Mouse (Mus musculus) heart, postnatal 25 days (tissue): Measurements from ENCODE around the gene Il7r. TPM values are rescaled to one million over a fixed set of nuclear protein-coding genes. Genes with fewer than 3 reads are reported as not detected.
"Not testable (repeated sequence)": the region's sequence is repeated elsewhere in the genome, so short reads cannot be mapped to it uniquely, and the experiment has no call there.

Source experiments
- DNase-seq: peaks from one replicate; pipeline ENCODE4 v3.0.0; 2022; ENCODE audit warnings: low spot score
- intact Hi-C: fragments of 180-260 bp; cut with DNase I; formaldehyde crosslinking; loops from one replicate; pipeline ENCODE4 v1.15.1; 2025
- total RNA-seq, 2 experiments: library from RNA; stranded (reverse); gene quantifications; 2 replicates each; pipeline ENCODE4 v1.2.3; 2021

Il7r gene
- total RNA-seq = under 1 TPM; 0.39 to 0.94 TPM

GRCm38 (mm10) chr15:9530076-9530475 lies at the start of gene Il7r:
Il7r (minus strand) TSS chr15:9530176.
- intact Hi-C loops = no loop called here
- no peak for DNase-seq

GRCm38 (mm10) chr15:9577303-9577702 lies 47.3 kb upstream of the Il7r start:
- no peak for DNase-seq
- intact Hi-C loops = no loop called here

GRCm38 (mm10) chr15:9574796-9575195 lies 44.8 kb upstream of the Il7r start:
- no peak for DNase-seq
- intact Hi-C loops = no loop called here

GRCm38 (mm10) chr15:9573361-9573760 lies 43.4 kb upstream of the Il7r start:
- intact Hi-C loops = no loop called here

GRCm38 (mm10) chr15:9572664-9573063 lies 42.7 kb upstream of the Il7r start:
- intact Hi-C loops = no loop called here
- DNase-seq = no peak

More at GRCm38 (mm10) chr15:9573361-9573760, 43.4 kb upstream of the Il7r start:
- DNase-seq = no peak

- intact Hi-C loops = no loop called here
These were observed 41.9 kb upstream of the Il7r start for GRCm38 (mm10) chr15:9571896-9572295.

GRCm38 (mm10) chr15:9567316-9567715 lies 37.3 kb upstream of the Il7r start:
- intact Hi-C loops = no loop called here
- DNase-seq = no peak

More at GRCm38 (mm10) chr15:9571896-9572295, 41.9 kb upstream of the Il7r start:
- DNase-seq = no peak

GRCm38 (mm10) chr15:9565396-9565795 lies 35.4 kb upstream of the Il7r start:
- intact Hi-C loops = no loop called here
- no peak for DNase-seq

GRCm38 (mm10) chr15:9564156-9564555 lies 34.2 kb upstream of the Il7r start:
- no peak for DNase-seq
- intact Hi-C loops = no loop called here

- intact Hi-C loops, DNase-seq: not testable (repeated sequence)
These were observed 27.3 kb upstream of the Il7r start for GRCm38 (mm10) chr15:9557264-9557663.

GRCm38 (mm10) chr15:9548951-9549350 lies 19.0 kb upstream of the Il7r start:
- intact Hi-C loops = no loop called here

GRCm38 (mm10) chr15:9535200-9535599 lies 5.2 kb upstream of the Il7r start:
- intact Hi-C loops = no loop called here

More at GRCm38 (mm10) chr15:9548951-9549350, 19.0 kb upstream of the Il7r start:
- no peak for DNase-seq

GRCm38 (mm10) chr15:9533356-9533902 lies 3.5 kb upstream of the Il7r start:
- intact Hi-C loops = no loop called here
- no peak for DNase-seq

More at GRCm38 (mm10) chr15:9535200-9535599, 5.2 kb upstream of the Il7r start:
- DNase-seq = no peak

- DNase-seq = no peak
- intact Hi-C loops = no loop called here
These were observed 330 bp downstream of the Il7r start for GRCm38 (mm10) chr15:9529646-9530045.

GRCm38 (mm10) chr15:9528186-9528935 lies 1.6 kb downstream of the Il7r start:
- DNase-seq = no peak
- intact Hi-C loops = no loop called here

GRCm38 (mm10) chr15:9526412-9526811 lies 3.6 kb downstream of the Il7r start:
- intact Hi-C loops = no loop called here
- DNase-seq = no peak

- no peak for DNase-seq
- intact Hi-C loops = no loop called here
These were observed 5.1 kb downstream of the Il7r start for GRCm38 (mm10) chr15:9524907-9525306.

GRCm38 (mm10) chr15:9523956-9524355 lies 6.0 kb downstream of the Il7r start:
- no peak for DNase-seq
- intact Hi-C loops = no loop called here

- intact Hi-C loops = no loop called here
- DNase-seq = no peak
These were observed 6.9 kb downstream of the Il7r start for GRCm38 (mm10) chr15:9523059-9523458.

- DNase-seq = no peak
- intact Hi-C loops = no loop called here
These were observed 37.9 kb downstream of the Il7r start for GRCm38 (mm10) chr15:9492077-9492476.

GRCm38 (mm10) chr15:9489417-9490118 lies 40.4 kb downstream of the Il7r start:
- intact Hi-C loops = no loop called here
- no peak for DNase-seq
